Mouse (Mus musculus): ENCODE data around the gene Clptm1.

The Clptm1 gene

GRCm38 (mm10) chr7:19663940-19664339, 893 bp downstream of the Clptm1 start:
- no peak for DNase-seq

GRCm38 (mm10) chr7:19652614-19653013, 12.2 kb downstream of the Clptm1 start:
- no peak for DNase-seq

GRCm38 (mm10) chr7:19651063-19651786, 13.6 kb downstream of the Clptm1 start:
- peak; percentile 35 to 70 for DNase-seq

GRCm38 (mm10) chr7:19641223-19641622, 23.6 kb downstream of the Clptm1 start:
- DNase-seq: no peak

GRCm38 (mm10) chr7:19635074-19635827, 29.6 kb downstream of the Clptm1 start:
- no peak for DNase-seq

- no peak for DNase-seq
These were observed 30.2 kb downstream of the Clptm1 start for GRCm38 (mm10) chr7:19634591-19634990.

- DNase-seq: no peak
These were observed 31.0 kb downstream of the Clptm1 start for GRCm38 (mm10) chr7:19633855-19634254.

GRCm38 (mm10) chr7:19633197-19633596, 31.6 kb downstream of the Clptm1 start:
- DNase-seq: no peak

- no peak for DNase-seq
These were observed 32.1 kb downstream of the Clptm1 start for GRCm38 (mm10) chr7:19632720-19633119.

- no peak for DNase-seq
These were observed 32.6 kb downstream of the Clptm1 start for GRCm38 (mm10) chr7:19632275-19632674.

GRCm38 (mm10) chr7:19629361-19629734, 35.5 kb downstream of the Clptm1 start, which contains the start of gene Relb:
Relb (minus strand) TSS chr7:19629438.
- DNase-seq: peak; percentile 95 to 96

GRCm38 (mm10) chr7:19628536-19629360, 36.1 kb downstream of the Clptm1 start:
- peak; percentile 98 to 99 for DNase-seq

GRCm38 (mm10) chr7:19628192-19628535, 36.7 kb downstream of the Clptm1 start:
- no peak for DNase-seq

- DNase-seq: no peak
These were observed 37.1 kb downstream of the Clptm1 start for GRCm38 (mm10) chr7:19627721-19628120.

- DNase-seq: no peak
These were observed 41.4 kb downstream of the Clptm1 start for GRCm38 (mm10) chr7:19623433-19623832.

- DNase-seq: no peak
These were observed 42.6 kb downstream of the Clptm1 start for GRCm38 (mm10) chr7:19622241-19622640.

- DNase-seq: no peak
These were observed 44.0 kb downstream of the Clptm1 start for GRCm38 (mm10) chr7:19620811-19621210.

- peak; percentile 77 to 88 for DNase-seq
These were observed 45.6 kb downstream of the Clptm1 start for GRCm38 (mm10) chr7:19619004-19619801.

- no peak for DNase-seq
These were observed 49.7 kb downstream of the Clptm1 start for GRCm38 (mm10) chr7:19615036-19615577.

GRCm38 (mm10) chr7:19610969-19611368, 53.9 kb downstream of the Clptm1 start:
- DNase-seq: no peak

- peak; percentile 9 to 55 for DNase-seq
These were observed 55.0 kb downstream of the Clptm1 start for GRCm38 (mm10) chr7:19609641-19610332.

- no peak for DNase-seq
These were observed 57.5 kb downstream of the Clptm1 start for GRCm38 (mm10) chr7:19607291-19607690.
